Mouse (Mus musculus) megakaryocyte, embryonic 14.5 days (primary cell): ENCODE results near the gene Setx.

Source experiments
- FLI1 ChIP-seq: IDR thresholded peaks from 2 replicates; pipeline ENCODE4 v1.6.1; 2012; ENCODE audit warnings: low read length, inconsistent platforms, mixed read lengths
- GATA1 ChIP-seq: IDR thresholded peaks from 3 replicates; pipeline ENCODE4 v1.6.1; 2012; ENCODE audit warnings: mixed read lengths, low read length, inconsistent platforms, borderline replicate concordance

GRCm38 (mm10) chr2:29135161-29135560 lies 11.2 kb downstream of the Setx start:
- TF ChIP-seq GATA1 (no peak), FLI1 (no peak)
